Mouse (Mus musculus): ENCODE results near the gene Vmn1r56. TPM values are rescaled to one million over a fixed set of nuclear protein-coding genes. Genes with fewer than 3 reads are reported as not detected.
"Not testable (repeated sequence)": the region's sequence is repeated elsewhere in the genome, so short reads cannot be mapped to it uniquely, and the experiment has no call there.

Vmn1r56 gene
- polyA plus RNA-seq (2016; fragmentation: Nextera tagmentation; extraction: Ambion mirVana): not detected in 2 replicates

DNA sequence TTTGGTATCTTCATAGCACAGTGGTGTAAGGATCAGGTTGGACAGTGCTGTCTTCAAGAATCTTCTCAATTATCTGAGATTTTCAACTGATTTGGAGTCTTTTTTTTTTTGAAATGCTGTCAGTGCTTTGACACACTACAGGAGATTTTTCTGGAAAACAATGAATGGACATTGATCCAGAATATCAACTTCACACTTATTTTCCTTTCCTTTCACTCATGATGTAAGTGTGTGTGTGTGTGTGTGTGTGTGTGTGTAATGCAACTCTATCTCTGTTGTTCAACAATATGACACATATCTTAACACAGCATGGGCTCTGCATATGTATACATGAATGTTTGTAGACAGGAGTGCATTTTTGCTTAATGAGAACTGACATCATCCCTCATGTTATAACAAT lies at the start of gene Vmn1r56:
Gene Vmn1r56, minus strand, starts transcription at position 101 of the 400 bp plus-strand sequence.
- H3K9me3 ChIP-seq; H3K4me3 ChIP-seq; H3K27me3 ChIP-seq (replicated peaks); H3K27ac ChIP-seq; ATAC-seq (ENCODE audit: low FRiP score, low read depth); H3K4me2 ChIP-seq (replicated peaks); H3K4me1 ChIP-seq; H3K9ac ChIP-seq; H3K36me3 ChIP-seq: not testable (repeated sequence)

DNA sequence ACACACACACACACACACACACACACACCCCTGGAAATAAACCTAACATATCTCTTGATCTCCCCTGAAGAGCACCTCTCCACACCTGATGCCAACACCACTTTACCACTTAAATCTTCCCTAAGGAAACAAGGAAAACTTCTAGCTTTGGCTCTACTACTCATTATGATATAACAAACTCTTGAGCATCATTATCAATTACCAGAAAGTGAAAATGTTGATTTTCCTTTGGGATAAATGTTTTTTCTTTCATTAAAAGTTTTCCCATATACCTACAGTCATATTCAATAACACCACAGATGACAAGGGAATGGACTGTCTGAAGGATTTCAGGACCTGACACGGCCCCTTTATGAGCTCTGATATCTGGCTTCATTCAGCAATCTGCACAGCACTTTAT lies 21.6 kb upstream of the Vmn1r56 start, which contains the start of gene Vmn1r57:
Gene Vmn1r57, plus strand, starts transcription at position 301 of the 400 bp plus-strand sequence.
- not testable (repeated sequence) for H3K9ac ChIP-seq; H3K4me3 ChIP-seq; H3K4me1 ChIP-seq; H3K36me3 ChIP-seq; H3K9me3 ChIP-seq; H3K4me2 ChIP-seq (replicated peaks); H3K27me3 ChIP-seq (replicated peaks); H3K27ac ChIP-seq; ATAC-seq (ENCODE audit: low FRiP score, low read depth)
- WGBS: 82% methylated on average over 1 of the region's 1 CpGs

DNA sequence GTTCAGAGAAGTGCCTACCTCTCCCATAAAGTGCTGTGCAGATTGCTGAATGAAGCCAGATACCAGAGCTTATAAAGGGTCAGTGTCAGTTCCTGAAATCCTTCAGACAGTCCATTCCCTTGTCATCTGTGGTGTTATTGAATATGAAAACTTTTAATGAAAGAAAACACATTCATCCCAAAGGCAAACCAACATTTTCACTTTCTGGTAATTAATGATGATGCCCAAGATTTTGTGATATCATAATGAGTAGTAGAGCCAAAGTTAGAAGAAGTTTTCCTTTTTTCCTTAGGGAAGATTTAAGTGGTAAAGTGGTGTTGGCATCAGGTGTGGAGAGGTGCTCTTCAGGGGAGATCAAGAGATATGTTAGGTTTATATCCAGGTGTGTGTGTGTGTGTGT lies 47.0 kb downstream of the Vmn1r56 start, which contains the start of gene Vmn1r55:
Gene Vmn1r55, minus strand, starts transcription at position 101 of the 400 bp plus-strand sequence.
- H3K9me3 ChIP-seq; H3K9ac ChIP-seq; H3K27ac ChIP-seq; H3K4me3 ChIP-seq; H3K27me3 ChIP-seq (replicated peaks); H3K36me3 ChIP-seq; H3K4me2 ChIP-seq (replicated peaks); H3K4me1 ChIP-seq; ATAC-seq (ENCODE audit: low FRiP score, low read depth): not testable (repeated sequence)

Other genes starting within 250 kb of the Vmn1r56 start
- 0.13 TPM in 2 replicates for gene Sbk2, start 232.3 kb downstream of the Vmn1r56 start, polyA plus RNA-seq (2016; fragmentation: Nextera tagmentation; extraction: Ambion mirVana)
- gene Sbk3, start 225.6 kb downstream of the Vmn1r56 start, polyA plus RNA-seq (2016; fragmentation: Nextera tagmentation; extraction: Ambion mirVana): 0.11 TPM in 2 replicates
- gene Zfp579, start 200.6 kb downstream of the Vmn1r56 start, polyA plus RNA-seq (2016; fragmentation: Nextera tagmentation; extraction: Ambion mirVana): 52.4 and 57.5 TPM in 2 replicates
- gene Zfp524, start 182.3 kb downstream of the Vmn1r56 start, polyA plus RNA-seq (2016; fragmentation: Nextera tagmentation; extraction: Ambion mirVana): 8.2 and 8.7 TPM in 2 replicates
- gene Fiz1, start 182.1 kb downstream of the Vmn1r56 start, polyA plus RNA-seq (2016; fragmentation: Nextera tagmentation; extraction: Ambion mirVana): 62.0 and 63.3 TPM in 2 replicates
- gene Gm44973, start 181.3 kb downstream of the Vmn1r56 start, polyA plus RNA-seq (2016; fragmentation: Nextera tagmentation; extraction: Ambion mirVana): 0.26 TPM in 1 of 2 replicates, not detected in the other
- 6.6 and 6.9 TPM in 2 replicates for gene Zfp865, start 176.4 kb downstream of the Vmn1r56 start, polyA plus RNA-seq (2016; fragmentation: Nextera tagmentation; extraction: Ambion mirVana)
- gene Ccdc106, start 176.2 kb downstream of the Vmn1r56 start, polyA plus RNA-seq (2016; fragmentation: Nextera tagmentation; extraction: Ambion mirVana): 14.3 and 17.0 TPM in 2 replicates
- gene 4632433K11Rik, start 162.6 kb downstream of the Vmn1r56 start, polyA plus RNA-seq (2016; fragmentation: Nextera tagmentation; extraction: Ambion mirVana): not detected in 2 replicates
- gene Zfp784, start 158.3 kb downstream of the Vmn1r56 start, polyA plus RNA-seq (2016; fragmentation: Nextera tagmentation; extraction: Ambion mirVana): 4.2 and 5.9 TPM in 2 replicates
- gene Zfp580, start 145.2 kb downstream of the Vmn1r56 start, polyA plus RNA-seq (2016; fragmentation: Nextera tagmentation; extraction: Ambion mirVana): 53.5 and 56.0 TPM in 2 replicates
- 147 and 163 TPM in 2 replicates for gene U2af2, start 134.6 kb downstream of the Vmn1r56 start, polyA plus RNA-seq (2016; fragmentation: Nextera tagmentation; extraction: Ambion mirVana)
- gene Epn1, start 116.5 kb downstream of the Vmn1r56 start, polyA plus RNA-seq (2016; fragmentation: Nextera tagmentation; extraction: Ambion mirVana): 73.4 and 80.5 TPM in 2 replicates
- 0.18 TPM in 1 of 2 replicates, not detected in the other for gene Rfpl4, start 79.8 kb downstream of the Vmn1r56 start, polyA plus RNA-seq (2016; fragmentation: Nextera tagmentation; extraction: Ambion mirVana)
- 0.27 and 0.38 TPM in 2 replicates for gene Rasl2-9, start 70.8 kb downstream of the Vmn1r56 start, polyA plus RNA-seq (2016; fragmentation: Nextera tagmentation; extraction: Ambion mirVana)
- gene Vmn1r55, start 47.1 kb downstream of the Vmn1r56 start, polyA plus RNA-seq (2016; fragmentation: Nextera tagmentation; extraction: Ambion mirVana): 0.01 and 0.08 TPM in 2 replicates
- not detected in 2 replicates for gene Vmn1r57, start 21.7 kb upstream of the Vmn1r56 start, polyA plus RNA-seq (2016; fragmentation: Nextera tagmentation; extraction: Ambion mirVana)
- not detected in 2 replicates for gene Gm5065, start 153.8 kb upstream of the Vmn1r56 start, polyA plus RNA-seq (2016; fragmentation: Nextera tagmentation; extraction: Ambion mirVana)
- gene Nlrp2, start 154.3 kb upstream of the Vmn1r56 start, polyA plus RNA-seq (2016; fragmentation: Nextera tagmentation; extraction: Ambion mirVana): not detected in 2 replicates
- gene Vmn1r58, start 216.6 kb upstream of the Vmn1r56 start, polyA plus RNA-seq (2016; fragmentation: Nextera tagmentation; extraction: Ambion mirVana): not detected in 2 replicates